Mouse (Mus musculus) forebrain, postnatal 0 days (tissue): Measurements from ENCODE around the gene B230104I21Rik. TPM values are rescaled to one million over a fixed set of nuclear protein-coding genes. Genes with fewer than 3 reads are reported as not detected.

ENCODE experiments used
- ATAC-seq: fragments of 200-750 bp; cut with Nextera tagmentation; 2 replicates; pipeline ENCODE4 v1.8.0; 2017; ENCODE audit warnings: mild to moderate bottlenecking, moderate library complexity
- DNase-seq: peaks from one replicate; pipeline ENCODE4 v3.0.0-alpha.2; 2015
- H3K27ac ChIP-seq: fragments of 300-500 bp; sonication (generic); 2 replicates; pipeline ENCODE4 v1.5.1; 2014; ENCODE audit warnings: low read depth, mild to moderate bottlenecking, antibody characterized with exemption, low read length, moderate library complexity, mixed read lengths
- H3K27me3 ChIP-seq: fragments of 300-500 bp; sonication (generic); 2 replicates; pipeline ENCODE4 v1.6.1; 2014; ENCODE audit warnings: mild to moderate bottlenecking, low read length, mixed read lengths; ENCODE audit not compliant: insufficient read depth
- H3K36me3 ChIP-seq: fragments of 300-500 bp; sonication (generic); 2 replicates; pipeline ENCODE4 v1.6.1; 2014; ENCODE audit warnings: mild to moderate bottlenecking, moderate library complexity; ENCODE audit not compliant: insufficient read depth
- H3K4me1 ChIP-seq: fragments of 300-500 bp; sonication (generic); 2 replicates; pipeline ENCODE4 v1.6.1; 2014; ENCODE audit warnings: antibody characterized with exemption; ENCODE audit not compliant: insufficient read depth
- H3K4me2 ChIP-seq: fragments of 300-500 bp; sonication (generic); 2 replicates; pipeline ENCODE4 v1.6.1; 2014; ENCODE audit warnings: low read depth, mild to moderate bottlenecking, moderate library complexity
- H3K4me3 ChIP-seq: fragments of 300-500 bp; sonication (generic); 2 replicates; pipeline ENCODE4 v1.5.1; 2014; ENCODE audit warnings: low read depth, low read length, mixed read lengths
- H3K9ac ChIP-seq: fragments of 300-500 bp; sonication (generic); 2 replicates; pipeline ENCODE4 v1.6.1; 2014; ENCODE audit warnings: mild to moderate bottlenecking
- H3K9me3 ChIP-seq: fragments of 300-500 bp; sonication (generic); 2 replicates; pipeline ENCODE4 v1.6.1; 2016; ENCODE audit warnings: low read length
- CTCF ChIP-seq: sonication (generic); IDR thresholded peaks from 2 replicates; pipeline ENCODE4 v1.5.1; 2016; ENCODE audit warnings: antibody characterized with exemption, control low read depth, low read depth
- WGBS: fragments of 180-500 bp; shearing (Covaris S2); extraction: QIAGEN DNeasy Blood & Tissue Kit; methylation state at CpG from one replicate; pipeline ENCODE4 v1.1.7; 2014; 5-methylcytosine and 5-hydroxymethylcytosine counted together
- polyA plus RNA-seq: library from polyadenylated mRNA; unstranded; fragments of >200 nt; fragmentation: Nextera tagmentation; extraction: Ambion mirVana; gene quantifications from 2 replicates; pipeline ENCODE4 v1.2.1, GENCODE M21; 2015
- total RNA-seq: library from RNA; depleted of rRNA; stranded (reverse); fragments of >200 nt; gene quantifications from 2 replicates; pipeline ENCODE4 v1.2.3, GENCODE M21; 2014; rRNA removed

B230104I21Rik gene
- total RNA-seq (0.54 and 0.90 TPM in 2 replicates), polyA plus RNA-seq (not detected in 2 replicates)

- ATAC-seq (peak; percentile 90), DNase-seq (peak; percentile 68)
- no peak for TF ChIP-seq CTCF
- Histone ChIP-seq H3K9me3 (no peaks in the 10 kb centered on the region), H3K4me3 (no peak within 1 kb of the TSS), H3K4me1 (no peaks in the 10 kb centered on the region; the same call in 1 of the 2 replicates), H3K9ac (no peak within 1 kb of the TSS), H3K36me3 (no peaks in the 10 kb centered on the region), H3K4me2 (0 out of 2 replicates have a peak within 1 kb of the TSS, but pooled peaks have one; percentile 8), H3K27me3 (no peaks in the 10 kb centered on the region), H3K27ac (peak within 1 kb of the TSS; percentile 29; the same call in 1 of the 2 replicates)
- 21% methylated on average over 12 of the region's 12 CpGs for WGBS
Measured at GRCm38 (mm10) chr4:154335761-154336160, at the start of gene B230104I21Rik. Gene B230104I21Rik, plus strand, starts transcription at chr4:154336127.

- no peaks in the 10 kb centered on the region for H3K4me1 ChIP-seq
- H3K9ac ChIP-seq, result no peak overlapping the region
- H3K9me3 ChIP-seq, result no peaks in the 10 kb centered on the region
- no peak for DNase-seq
- no peak for ATAC-seq
- H3K36me3 ChIP-seq, result no peaks in the 10 kb centered on the region
- no peaks in the 10 kb centered on the region for H3K27me3 ChIP-seq
- 73% methylated on average over 4 of the region's 4 CpGs for WGBS
- TF ChIP-seq CTCF, result no peak
- H3K4me2 ChIP-seq, result no peak overlapping the region
- no peak overlapping the region for H3K27ac ChIP-seq
- no peak overlapping the region for H3K4me3 ChIP-seq
Measured at GRCm38 (mm10) chr4:154293735-154294201, 42.2 kb upstream of the B230104I21Rik start.

- Histone ChIP-seq H3K4me3 (no peak overlapping the region), H3K36me3 (no peaks in the 10 kb centered on the region), H3K4me2 (no peak overlapping the region), H3K9ac (no peak overlapping the region), H3K27ac (no peak overlapping the region), H3K9me3 (no peaks in the 10 kb centered on the region), H3K4me1 (no peaks in the 10 kb centered on the region), H3K27me3 (no peaks in the 10 kb centered on the region)
- no peak for TF ChIP-seq CTCF
- WGBS, result 69% methylated on average over 8 of the region's 8 CpGs
- ATAC-seq, result no peak
- DNase-seq, result no peak
Measured at GRCm38 (mm10) chr4:154294262-154294731, 41.6 kb upstream of the B230104I21Rik start.

GRCm38 (mm10) chr4:154297761-154298160 lies 38.2 kb upstream of the B230104I21Rik start:
- H3K9me3 ChIP-seq, result no peaks in the 10 kb centered on the region
- peaks cover 20% of the 10 kb centered on the region for H3K27me3 ChIP-seq
- no peak overlapping the region for H3K9ac ChIP-seq
- no peak overlapping the region for H3K27ac ChIP-seq
- no peak for TF ChIP-seq CTCF
- ATAC-seq (no peak), DNase-seq (no peak)
- WGBS, result 46% methylated on average over 9 of the region's 9 CpGs
- H3K4me1 ChIP-seq, result no peaks in the 10 kb centered on the region
- H3K4me2 ChIP-seq, result no peak overlapping the region
- no peak overlapping the region for H3K4me3 ChIP-seq
- H3K36me3 ChIP-seq, result no peaks in the 10 kb centered on the region

GRCm38 (mm10) chr4:154299541-154300271 lies 36.2 kb upstream of the B230104I21Rik start:
- no peak for TF ChIP-seq CTCF
- Histone ChIP-seq H3K9ac (peak overlapping the region; percentile 31), H3K4me3 (peak overlapping the region; percentile 43), H3K27me3 (peaks cover 20% of the 10 kb centered on the region), H3K4me2 (peak overlapping the region; percentile 83), H3K27ac (no peak overlapping the region), H3K9me3 (no peaks in the 10 kb centered on the region), H3K4me1 (no peaks in the 10 kb centered on the region), H3K36me3 (no peaks in the 10 kb centered on the region)
- no peak for DNase-seq
- 4% methylated on average over 53 of the region's 66 CpGs for WGBS
- no peak for ATAC-seq

GRCm38 (mm10) chr4:154301466-154301881 lies 34.5 kb upstream of the B230104I21Rik start, which contains the start of gene Arhgef16:
Gene Arhgef16, minus strand, starts transcription at chr4:154301676.
- Histone ChIP-seq H3K9ac (no peak within 1 kb of the TSS), H3K4me1 (no peaks in the 10 kb centered on the region), H3K27me3 (peaks cover 20% of the 10 kb centered on the region), H3K4me2 (no peak within 1 kb of the TSS), H3K36me3 (no peaks in the 10 kb centered on the region), H3K27ac (no peak within 1 kb of the TSS), H3K9me3 (no peaks in the 10 kb centered on the region), H3K4me3 (no peak within 1 kb of the TSS)
- 26% methylated on average over 7 of the region's 7 CpGs for WGBS
- peak; percentile 79 for DNase-seq
- ATAC-seq, result peak; percentile 56; the same call in 1 of the 2 replicates
- peak; percentile 93 for TF ChIP-seq CTCF

- no peak overlapping the region for H3K4me3 ChIP-seq
- DNase-seq (no peak), ATAC-seq (no peak)
- no peaks in the 10 kb centered on the region for H3K27me3 ChIP-seq
- H3K9ac ChIP-seq, result no peak overlapping the region
- H3K36me3 ChIP-seq, result no peaks in the 10 kb centered on the region
- 84% methylated on average over 2 of the region's 2 CpGs for WGBS
- no peaks in the 10 kb centered on the region for H3K9me3 ChIP-seq
- H3K4me1 ChIP-seq, result no peaks in the 10 kb centered on the region
- H3K4me2 ChIP-seq, result no peak overlapping the region
- no peak overlapping the region for H3K27ac ChIP-seq
- no peak for TF ChIP-seq CTCF
Measured at GRCm38 (mm10) chr4:154309131-154309530, 26.8 kb upstream of the B230104I21Rik start.
